Mouse (Mus musculus) left cerebral cortex, adult 8-10 months (tissue): ENCODE measurements at regions not wholly inside any gene's neighbourhood (a gene's known extent, or its start where the extent isn't known, plus 50 kb on each side); places are given as distances from the start of the nearest gene placed in this dataset.

Source experiments
- DNase-seq, 2 experiments: peaks; one replicate each; pipeline ENCODE4 v3.0.0; 2022; ENCODE audit warnings: low spot score in 2 of 2

DNA sequence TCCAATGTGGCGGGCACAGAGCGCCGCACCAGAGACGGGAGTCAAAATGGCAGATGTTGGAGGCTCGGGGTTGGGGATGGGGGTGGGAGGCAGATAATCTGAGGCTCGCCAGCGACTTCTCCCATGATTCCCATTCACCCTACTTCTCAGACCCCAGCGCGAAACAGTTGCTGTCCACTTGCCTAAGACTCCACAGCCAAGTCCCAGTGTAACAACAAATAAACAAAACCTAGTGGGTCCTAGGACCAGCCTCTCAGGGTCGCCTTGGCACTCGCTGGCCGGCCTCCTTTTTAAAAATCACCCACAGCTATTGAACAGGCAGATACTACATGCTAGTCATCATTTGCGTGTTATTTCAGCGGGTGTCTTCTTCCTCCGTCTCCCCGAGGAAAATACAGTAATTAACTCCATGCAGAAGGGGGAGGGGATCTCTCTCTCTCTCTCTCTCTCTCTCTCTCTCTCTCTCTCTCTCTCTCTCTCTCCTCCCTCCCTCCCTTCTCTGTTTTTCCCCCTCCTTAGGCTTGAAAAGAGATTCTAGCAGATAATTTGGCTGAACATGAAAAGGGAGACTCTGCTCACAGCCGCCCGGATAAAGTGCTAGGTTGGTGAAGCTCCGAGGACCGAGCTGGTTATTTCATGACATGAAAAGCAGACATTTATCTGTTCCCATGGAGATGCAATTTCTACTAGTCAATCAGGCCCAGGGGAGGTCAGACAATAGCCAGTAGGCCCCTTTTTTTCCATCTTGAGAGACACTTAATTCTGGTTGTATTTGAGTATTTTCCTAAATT lies 71.9 kb upstream of the Zfp217 start:
- no peak for DNase-seq

DNA sequence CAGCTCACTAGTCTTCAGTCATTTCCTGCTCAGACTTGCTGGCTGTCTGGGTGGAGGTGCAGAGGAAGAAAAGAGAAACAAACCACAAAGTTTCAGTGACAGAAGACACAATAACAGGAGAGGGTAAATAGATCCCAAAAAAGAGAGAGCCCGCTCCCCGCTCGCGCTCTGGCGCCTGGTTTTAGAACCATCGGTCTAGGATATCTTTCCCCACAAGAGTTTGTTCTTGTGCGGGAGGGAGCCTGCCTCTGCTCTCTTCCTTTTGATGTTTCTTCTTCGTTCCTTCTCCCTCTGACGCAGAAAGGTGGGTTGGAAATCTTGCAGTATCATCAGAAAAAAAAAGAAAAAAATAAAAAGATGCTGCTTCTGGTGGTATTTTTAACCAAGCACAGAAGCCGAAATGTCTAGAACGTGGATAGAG lies 71.3 kb upstream of the Zfp217 start:
- DNase-seq: no peak

DNA sequence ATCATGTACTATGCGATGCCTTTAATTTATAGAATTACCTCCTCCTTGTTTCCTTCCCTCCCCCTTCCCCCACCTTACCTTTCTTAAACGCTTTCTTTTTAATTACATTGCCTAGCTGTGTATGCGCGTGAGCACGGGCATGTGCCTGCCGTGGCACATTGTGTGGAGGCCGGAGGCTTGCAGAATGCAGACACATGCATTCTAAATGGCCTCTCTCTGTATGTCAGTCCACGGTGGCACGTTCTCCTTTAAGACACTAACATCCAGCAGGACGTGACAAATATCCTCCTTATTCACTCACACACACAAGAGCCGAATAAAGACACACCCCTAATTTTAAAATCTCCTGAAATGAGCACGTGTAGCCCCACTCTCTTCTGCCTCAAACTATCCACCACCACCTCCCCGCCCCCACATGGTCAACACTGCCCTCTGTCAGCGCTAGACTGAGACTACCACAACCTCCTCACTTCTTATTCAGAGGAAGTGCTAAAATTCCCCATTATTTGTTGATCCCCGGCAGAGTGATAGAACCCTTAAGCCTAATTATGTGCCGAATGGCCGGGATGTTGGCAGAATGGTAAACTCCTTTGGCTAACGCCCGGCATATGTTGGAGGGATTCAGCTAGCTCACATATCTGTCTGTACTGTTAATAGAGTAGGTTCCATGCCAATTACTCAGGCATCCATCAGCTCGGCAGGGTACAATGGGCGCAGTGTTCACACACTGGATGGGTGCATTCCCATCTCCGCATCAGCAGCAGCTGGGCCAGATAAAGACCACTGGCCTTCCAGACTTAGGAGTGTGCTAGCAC lies 70.5 kb upstream of the Zfp217 start:
- peak in 1 of 2 experiments; percentile 23 for DNase-seq

DNA sequence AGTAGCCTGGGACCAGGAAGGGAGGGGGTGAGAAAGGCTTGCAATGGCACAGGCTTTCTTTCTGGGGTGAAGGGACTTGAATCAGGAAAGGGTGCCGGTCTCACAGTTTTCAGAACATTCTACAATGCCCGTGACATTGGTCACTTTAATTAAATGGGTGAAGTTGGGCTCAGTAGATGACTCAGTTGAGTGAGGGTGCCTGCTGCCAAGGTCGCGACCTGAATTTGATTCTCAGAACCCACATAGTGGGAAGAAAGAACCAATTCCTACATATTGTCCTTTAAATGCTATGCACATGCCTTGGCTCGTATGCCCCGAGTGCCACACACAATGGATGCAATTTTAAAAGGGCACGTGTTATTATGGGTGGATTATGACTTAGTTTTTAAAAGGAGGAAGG lies 68.4 kb upstream of the Zfp217 start:
- no peak for DNase-seq

DNA sequence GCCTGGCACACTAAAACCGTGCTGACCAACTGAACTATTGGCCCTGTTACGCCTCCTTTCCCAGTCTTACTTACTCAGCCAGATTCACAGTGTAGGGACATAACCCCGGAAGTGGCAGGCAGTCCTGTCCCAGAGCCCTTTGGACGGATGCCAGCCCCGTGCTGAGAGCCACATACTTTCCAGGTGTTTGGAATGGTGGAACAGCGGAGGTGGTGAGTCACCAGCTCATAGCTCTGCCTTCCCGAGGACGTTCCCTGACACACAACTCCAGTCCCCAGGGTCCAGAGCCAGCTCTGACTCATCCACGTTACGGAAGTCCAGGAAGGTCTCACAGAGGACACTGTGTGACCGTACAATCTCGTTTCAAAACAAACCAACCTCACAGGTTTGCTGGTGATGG lies 61.2 kb upstream of the Zfp217 start:
- no peak for DNase-seq

DNA sequence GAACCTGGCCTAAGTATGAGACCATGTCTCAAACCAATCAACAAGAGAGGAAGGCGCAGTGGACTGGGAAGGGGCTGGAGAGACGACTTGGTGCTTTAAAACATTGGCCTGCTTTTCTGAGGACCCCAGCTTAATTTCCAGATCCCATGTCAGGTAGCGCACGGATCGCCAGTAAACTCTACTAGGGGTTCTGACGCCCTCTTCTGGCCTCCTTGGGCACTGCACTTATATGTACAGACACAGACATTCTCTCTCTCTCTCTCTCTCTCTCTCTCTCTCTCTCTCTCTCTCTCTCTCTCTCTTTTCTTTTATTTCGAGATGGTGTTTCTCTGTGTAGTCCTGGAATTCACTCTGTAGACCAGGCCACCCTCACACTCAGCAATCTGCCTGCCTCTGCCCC lies 60.0 kb upstream of the Zfp217 start:
- no peak for DNase-seq

DNA sequence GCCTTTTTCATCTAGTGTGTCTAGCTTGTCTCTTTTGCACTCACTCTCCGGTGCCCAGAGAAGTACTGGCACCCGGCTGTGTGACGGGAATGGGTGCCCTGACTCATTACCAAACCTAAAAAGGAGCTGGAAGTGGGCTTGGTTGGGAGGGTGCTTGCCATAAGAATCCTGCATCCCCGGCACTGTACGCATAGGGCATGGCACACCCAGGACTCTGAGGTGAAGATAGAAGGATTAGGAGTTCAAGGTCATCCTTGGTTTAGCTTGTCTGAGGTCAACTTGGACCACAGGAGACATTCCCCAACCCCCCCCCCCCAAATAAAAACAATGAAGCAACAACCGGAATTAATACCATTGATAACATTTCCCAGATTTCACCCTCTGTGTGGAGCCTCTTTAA lies 59.5 kb upstream of the Zfp217 start:
- DNase-seq: no peak

DNA sequence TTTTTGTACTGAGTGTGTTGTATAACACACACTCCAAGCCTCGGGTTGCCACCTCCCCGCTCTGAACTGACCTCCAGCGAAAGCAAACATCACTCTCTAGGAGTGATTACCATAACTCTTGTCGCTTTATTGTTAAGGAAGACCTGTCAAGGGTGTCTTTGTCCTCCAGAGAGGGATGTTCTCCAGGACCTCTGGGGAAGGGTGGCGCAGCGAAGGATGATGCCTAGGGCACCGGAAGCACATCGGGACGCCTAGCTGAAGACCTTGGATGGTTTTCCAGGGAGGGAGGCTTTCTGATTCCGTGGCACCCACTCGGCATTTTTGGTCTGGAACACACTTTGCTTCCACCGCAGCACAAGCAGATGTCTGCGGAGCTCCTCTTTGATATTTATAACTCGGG lies 59.0 kb upstream of the Zfp217 start:
- DNase-seq: no peak

DNA sequence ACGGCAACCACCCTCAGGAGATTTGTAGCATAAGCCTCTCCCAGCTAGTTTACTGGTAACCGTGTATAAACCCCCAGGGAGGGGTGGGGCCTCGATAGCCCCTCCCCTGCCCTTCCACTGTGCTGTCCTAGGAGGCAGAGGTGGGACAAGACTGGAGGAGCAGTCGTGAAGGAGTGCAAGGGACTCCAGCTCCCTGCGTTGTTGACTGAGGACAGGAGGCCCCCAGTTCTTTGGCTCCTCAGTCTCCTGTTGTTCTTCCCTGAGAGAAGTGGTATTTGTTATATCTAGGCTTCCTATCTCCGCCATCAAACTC lies 58.5 kb upstream of the Zfp217 start:
- DNase-seq: no peak

DNA sequence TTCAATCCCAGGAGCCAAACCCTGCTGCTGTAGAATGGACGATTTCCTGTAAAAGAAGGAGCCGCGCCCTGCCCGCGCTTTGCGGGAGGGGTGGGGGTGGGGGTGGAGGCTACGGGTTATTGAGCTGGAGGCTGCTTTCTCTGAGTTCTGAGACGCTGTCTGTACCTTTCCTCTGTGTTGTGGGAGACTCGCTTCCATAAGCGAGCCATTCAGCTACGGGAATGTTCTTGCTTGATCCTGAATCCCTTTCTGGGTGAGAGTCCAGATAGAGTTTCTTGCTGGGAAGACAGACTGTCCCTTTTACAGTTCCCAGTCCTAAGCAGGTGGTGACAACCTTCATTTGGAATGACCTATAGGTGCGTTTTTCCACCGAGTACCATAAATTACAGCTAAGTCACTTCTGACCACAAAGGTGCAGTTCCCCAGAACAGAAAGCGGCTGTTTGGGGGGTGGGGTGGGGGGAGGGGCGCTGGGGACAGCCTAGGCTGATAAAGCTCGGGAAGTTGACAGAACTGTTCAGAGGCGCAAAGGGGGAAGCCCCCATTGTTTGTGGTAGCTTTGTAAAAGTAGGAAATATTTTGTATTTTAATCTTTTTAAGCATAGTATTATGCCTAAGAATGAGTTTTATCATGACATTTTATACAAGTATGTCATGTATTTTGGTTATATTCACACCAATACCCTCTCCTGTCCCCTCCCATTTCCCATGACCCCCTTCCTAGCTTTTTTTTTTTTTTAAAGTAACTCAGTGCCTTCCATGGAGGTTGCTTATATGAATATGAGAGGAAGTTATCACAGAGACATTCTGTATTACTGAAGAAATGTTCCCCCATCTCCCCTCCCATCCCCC lies 57.9 kb upstream of the Zfp217 start:
- no peak for DNase-seq

DNA sequence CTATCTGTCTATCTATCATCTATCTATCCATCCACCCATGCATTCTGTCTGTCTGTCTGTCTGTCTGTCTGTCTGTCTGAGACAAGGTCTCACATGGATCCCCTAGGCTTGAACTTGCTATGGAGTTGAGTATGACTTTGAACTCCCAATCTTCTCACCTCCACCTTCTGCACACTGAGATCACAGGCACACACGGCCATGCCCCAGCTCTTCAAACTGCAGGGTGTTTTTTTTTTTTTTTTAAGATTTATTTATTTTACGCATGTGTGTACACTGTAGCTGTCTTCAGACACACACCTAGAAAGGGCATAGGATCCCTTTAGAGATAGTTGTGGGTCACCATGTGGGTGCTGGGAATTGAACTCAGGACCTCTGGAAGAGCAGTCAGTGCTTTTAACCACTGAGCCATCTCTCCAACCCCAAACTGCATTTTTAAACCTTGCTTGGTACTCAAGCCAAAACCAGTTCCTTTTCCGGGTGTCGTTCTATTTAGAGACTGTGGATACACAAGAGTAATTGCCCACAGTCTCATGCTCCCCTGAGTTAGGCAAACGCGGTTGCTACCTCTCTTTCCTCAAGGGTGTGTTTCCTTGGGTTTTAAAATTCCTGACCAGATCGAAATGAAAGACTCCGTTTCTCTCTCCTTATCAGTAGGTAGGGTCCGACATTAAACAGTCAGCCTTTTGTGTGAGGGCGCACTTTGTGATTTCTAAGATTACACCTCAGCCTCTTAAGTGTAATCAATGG lies 57.0 kb upstream of the Zfp217 start:
- no peak for DNase-seq

DNA sequence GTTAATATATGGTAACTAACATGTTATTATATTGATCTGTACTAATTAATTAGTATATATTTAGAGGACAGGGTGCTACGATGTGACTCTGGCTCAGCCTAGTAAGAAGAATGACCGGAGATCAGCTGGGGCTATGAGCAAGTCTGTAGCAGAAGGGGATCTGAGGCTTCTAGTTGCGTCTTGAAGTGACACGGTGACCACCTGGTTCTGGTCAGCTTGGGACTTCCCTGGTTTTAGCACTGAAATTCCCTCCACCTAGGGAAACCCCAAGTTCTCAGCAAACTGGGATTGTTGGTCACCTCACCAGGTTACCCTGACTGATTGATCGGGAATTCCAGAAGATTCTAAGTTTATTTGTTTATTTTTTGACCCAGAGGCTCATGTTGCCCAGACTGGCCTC lies 55.6 kb upstream of the Zfp217 start:
- no peak for DNase-seq

DNA sequence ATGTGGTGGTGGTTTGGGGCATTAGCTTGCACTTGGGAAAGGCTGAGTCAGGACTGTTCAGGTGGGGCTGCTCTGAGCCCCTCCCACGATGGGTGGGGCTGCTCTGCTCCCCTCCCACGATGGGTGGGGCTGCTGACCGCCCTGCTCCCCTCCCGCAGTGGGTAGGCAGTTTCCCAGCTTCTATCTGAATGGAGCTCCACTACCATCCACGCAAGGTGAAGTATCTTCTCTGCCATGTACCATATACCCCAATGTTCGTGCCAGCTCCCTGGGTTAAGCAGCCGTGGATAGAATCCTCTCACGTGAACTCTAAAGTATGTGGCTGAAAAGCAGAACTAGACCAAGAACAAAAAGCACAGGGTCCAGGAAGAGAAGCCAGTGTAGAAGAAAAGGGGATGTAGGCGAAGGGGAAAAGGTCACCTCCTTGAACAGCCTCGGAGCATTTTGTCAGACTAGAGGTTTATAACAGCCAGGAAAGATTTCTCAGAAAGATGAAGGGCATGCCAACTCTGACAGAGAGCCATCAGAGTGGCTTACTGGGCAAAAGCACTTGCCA lies 54.0 kb upstream of the Zfp217 start:
- no peak for DNase-seq
